Mouse (Mus musculus) brain, adult 2 months (tissue): ENCODE measurements around the gene Ubb.
A peak's percentile ranks its signal among the peaks of the same experiment; 100 is the strongest.
"Not testable (repeated sequence)": the region's sequence is repeated elsewhere in the genome, so short reads cannot be mapped to it uniquely, and the experiment has no call there.

Source experiments
- DNase-seq: peaks from one replicate; pipeline ENCODE4 v3.0.0; 2011; ENCODE audit warnings: low read depth, low spot score

The Ubb gene

DNA sequence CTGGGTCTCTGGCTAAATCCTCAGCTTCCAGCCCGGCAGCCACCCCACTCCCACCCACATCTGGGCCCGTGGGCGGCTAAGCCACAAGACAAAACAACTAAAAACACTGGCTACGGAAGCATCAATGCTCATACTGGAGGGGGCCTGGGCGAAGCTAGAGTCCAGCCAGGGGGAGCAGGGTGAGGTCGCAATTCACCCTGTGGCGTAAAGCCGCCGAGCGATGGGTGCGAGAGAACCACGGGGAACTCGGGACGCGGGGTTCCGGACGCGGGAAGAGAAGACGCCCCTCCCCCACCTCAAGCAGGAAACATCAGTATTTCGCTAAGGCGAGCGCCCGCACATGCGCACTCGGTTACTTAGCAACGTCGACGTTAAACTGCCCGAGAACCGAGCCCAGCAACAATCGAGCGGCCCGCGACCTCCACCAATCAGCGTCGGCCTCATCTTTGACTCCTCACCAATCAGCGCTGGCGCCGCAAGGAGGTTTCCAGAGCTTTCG, at the start of gene Ubb:
Gene Ubb, plus strand, starts transcription at position 445 of the 499 bp plus-strand sequence.
- peak; percentile 100 for DNase-seq

DNA sequence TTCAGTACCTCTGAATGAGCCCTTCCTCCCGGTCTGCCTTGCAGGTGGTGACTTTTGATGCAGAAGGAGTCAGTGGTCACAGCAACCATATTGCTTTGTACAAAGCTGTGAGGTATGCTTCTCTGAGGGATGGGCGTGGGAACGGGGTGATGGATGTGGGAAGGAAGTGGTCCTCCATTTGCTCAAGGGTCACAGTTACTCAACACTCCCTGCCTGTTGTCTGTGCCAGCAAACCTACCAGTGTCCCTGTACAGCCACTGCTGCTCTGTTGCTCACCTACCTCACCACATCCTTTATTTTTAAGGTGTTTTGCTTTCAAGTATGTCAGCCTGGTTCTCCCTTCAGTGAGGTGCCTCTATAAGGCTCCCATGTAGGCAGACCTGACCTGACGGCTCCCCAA, 43.3 kb upstream of the Ubb start:
- DNase-seq: no peak

DNA sequence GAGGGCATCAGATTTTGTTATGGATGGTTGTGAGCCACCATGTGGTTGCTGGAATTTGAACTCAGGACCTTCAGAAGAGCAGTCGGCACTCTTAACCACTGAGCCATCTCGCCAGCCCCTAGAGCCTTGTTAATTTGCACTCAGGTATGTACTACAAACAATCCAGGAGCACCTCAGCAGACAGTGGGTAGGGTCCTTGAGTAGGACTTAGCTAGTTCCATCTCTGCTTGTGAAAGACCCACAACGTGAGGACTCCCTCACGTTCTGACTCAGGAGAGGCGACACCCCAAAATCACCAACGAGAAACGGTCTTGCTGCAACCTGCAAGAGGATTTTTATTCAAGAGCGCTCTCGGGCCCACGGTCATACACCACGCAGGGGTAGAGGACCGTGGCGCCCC, 42.6 kb upstream of the Ubb start:
- DNase-seq: not testable (repeated sequence)

DNA sequence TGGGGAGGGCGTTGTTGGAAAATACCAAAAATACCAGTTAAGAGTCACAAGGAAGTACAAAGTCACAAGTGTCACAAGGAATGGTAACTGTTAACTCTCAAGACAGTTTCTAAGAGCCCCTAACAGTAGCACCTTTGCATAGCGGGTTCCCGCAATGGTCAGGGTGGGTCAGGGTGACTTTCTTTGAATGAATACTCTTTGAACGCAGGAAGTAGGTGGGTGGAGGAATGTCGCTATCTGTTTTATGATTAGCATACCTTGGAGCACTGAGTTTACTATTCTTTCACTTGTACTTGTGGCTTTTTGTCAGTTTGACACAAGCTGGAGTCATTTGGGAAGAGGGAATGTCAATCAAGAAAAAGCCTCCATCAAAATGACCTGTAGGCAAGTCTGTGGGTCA, 42.2 kb upstream of the Ubb start:
- not testable (repeated sequence) for DNase-seq

DNA sequence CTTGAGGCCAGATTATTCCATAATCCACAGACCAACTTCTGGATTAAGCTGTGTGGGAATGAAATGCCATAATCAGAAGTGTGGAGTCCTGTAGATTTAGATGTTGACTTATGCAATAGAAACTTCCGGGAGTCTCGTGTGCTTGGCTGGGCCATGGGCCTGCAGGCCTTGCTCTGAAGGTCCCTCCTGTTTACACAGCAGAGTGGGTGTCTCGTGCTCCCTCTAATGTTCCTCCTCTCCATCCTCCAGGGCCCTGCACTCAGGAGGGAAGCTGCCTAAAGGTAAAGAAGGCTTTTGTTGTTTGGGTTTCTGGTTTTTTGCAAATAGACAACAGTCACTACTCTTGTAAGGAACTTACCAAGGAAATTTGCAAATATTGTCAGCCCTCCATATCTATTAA, 41.4 kb upstream of the Ubb start:
- DNase-seq: no peak

DNA sequence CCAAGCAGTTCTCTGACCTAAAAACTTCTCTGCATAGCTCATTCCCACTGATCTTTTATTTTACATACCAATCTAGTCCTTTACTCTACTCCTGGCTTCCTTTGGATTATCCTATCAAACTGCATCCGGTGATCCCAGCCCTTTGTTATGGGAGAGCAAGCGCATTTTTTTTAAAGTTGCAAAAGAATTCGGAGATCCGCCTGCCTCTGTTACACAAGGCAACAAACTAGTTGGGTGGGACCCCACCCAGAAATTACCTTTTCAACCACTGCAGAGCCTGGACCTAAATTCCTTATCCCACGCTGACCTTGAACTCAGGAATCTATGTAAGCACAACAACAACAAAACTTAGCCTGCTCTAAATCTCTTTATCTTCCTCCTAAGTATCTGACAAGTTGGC, 40.0 kb upstream of the Ubb start:
- DNase-seq: no peak

DNA sequence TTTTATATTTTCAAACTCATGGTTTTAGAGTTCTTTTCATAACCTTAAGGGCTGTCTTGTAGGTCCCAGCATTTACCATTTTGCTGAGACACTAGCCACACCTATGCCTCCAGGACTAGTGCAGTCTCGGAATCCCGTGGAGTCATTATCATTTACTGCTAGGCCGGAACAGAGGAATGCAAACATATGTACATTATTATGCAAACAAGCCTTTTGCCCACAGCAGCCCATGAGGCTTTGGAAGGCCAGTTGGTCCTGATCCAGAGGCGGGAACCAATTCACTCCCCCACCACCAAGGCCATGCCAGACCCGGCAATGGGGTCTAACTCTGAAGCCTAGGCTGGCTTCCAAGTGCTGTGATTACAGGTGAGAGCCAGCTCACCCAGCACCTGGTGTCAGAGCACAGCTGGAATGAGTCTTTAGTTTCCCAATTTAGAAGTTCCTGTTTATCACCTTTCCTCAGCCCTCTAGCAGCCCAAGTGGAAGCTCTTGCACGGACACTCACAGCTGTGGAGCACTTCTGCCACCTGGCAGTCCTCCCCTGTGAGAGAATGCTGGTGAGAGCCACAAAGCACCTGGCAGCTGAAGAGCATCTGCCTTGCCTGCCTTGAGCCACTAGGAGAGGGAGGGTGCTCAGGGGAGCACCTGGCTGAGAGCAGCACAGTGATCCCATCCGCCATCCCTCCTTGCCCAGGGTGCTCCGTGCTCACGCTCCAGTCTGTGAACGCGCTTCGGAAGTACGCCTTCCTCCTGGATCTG, 39.3 kb upstream of the Ubb start:
- no peak for DNase-seq

DNA sequence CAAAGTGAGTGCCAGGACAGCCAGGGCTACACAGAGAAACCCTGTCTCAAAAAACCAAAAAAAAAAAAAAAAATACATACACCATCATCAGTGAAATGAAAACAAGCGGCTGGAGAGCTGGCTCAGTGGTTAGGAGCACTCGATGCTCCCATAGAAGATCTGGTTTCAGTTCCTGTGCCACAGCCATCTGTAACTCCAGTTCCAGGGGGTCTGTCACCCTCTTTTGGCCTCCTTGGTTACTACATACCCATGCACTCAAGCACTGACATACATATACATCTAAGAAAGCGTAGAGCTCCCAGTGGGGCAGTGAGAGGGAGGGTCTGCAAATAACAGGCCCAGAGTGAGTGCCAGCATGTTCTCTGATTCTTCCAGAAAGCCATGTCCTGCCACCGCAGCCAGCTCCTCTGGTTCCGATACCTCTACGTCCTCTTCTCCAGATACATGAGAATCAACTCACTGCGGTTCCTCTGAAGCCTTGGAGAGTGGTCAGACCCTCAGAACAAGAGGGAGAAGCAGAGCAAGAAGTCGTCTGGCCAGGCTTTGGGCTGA, 38.4 kb upstream of the Ubb start:
- DNase-seq: no peak

DNA sequence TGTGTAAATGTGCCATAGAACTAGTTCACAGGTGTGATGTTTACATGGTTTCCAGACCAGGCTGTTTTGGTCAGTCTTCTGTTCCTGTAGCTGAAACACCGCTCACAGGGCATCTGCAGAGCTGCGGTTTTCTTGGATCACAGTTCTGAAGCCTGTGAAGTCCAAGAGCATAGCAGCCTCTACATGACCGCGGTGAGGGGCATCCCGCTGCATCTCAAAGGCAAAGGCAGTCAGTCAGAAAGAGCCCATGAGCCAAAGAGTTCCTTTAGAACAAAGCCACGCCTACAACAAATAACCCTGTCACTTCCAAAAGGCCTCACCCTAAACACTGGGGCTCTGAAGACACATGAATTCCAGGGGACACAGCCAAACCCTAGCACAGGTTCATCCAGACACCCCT, 37.7 kb upstream of the Ubb start:
- no peak for DNase-seq

DNA sequence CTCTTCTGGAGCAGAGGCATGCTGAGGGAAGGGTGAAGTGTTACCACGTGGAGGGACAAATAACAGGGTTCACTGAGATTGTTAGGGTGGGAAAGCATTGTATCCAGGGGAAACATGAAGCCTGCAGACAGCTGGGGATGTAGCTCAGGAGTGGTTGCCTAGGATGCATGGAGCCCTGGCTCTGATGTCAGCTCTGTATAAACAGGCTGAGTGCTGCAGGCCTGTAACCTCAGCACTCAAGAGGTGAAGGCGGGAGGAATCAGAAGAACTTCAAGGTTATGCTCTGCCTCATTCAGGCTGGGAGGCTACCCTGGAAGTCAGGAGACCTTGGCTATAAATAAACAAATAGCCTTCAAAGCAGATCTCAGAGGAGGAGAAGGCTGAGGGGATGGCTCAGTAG, 32.0 kb upstream of the Ubb start:
- peak; percentile 61 for DNase-seq

DNA sequence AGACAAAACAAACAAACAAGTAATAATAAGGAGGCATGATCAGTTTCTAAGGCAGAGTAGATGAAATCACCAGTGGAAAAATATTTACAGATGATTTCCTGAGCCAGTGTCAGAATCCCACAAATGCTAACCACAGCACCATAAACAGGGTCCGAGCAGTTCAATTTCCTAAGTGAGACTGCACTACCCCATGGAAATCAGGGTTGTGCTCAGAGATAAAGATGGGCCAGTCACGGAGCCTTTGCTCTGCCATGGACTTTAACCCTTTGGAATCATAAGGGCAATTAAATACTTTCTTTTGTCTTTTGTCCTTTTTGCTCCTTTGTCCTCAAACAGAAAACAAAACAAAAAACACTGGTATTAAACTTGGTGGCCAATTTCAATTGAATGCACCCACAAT, 28.7 kb upstream of the Ubb start:
- DNase-seq: no peak

DNA sequence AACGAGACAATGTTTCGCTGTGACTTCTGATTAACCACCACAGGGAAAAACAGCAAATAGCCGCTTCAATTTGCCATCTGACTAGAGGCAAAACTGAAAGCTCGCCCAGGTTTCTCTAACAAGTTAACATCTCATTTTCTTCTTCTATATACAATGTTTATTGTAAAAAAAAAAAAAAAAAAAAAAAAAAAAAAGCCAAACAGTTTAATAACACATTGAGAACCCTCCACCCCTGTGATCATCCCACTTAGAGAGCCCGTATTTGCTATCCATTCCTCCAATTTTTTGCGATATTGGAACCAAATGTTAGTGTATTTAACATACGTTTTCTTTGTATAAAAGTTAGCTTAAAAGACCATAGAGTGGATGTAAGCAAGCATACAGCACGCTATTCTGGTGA, 13.9 kb upstream of the Ubb start:
- no peak for DNase-seq

DNA sequence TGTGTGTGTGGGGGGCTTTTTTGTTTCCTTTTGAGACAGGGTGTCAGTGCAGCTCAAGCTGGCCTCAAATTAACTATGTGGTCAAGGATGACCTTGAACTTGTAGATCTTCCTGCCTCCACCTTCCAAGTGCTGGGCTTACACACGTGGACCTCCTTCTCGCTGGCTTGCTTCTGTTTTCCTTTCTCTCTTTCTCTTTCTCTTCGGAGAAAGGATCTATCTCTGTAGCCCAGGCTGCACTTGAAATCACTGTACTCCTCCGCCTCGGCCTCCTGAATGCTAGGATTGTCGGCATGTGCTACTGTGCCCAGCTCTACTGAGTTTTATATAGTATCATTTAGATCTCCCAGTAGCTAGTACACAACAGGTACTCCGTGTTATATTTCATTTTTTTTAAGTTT, 13.4 kb upstream of the Ubb start:
- DNase-seq: peak; percentile 51

DNA sequence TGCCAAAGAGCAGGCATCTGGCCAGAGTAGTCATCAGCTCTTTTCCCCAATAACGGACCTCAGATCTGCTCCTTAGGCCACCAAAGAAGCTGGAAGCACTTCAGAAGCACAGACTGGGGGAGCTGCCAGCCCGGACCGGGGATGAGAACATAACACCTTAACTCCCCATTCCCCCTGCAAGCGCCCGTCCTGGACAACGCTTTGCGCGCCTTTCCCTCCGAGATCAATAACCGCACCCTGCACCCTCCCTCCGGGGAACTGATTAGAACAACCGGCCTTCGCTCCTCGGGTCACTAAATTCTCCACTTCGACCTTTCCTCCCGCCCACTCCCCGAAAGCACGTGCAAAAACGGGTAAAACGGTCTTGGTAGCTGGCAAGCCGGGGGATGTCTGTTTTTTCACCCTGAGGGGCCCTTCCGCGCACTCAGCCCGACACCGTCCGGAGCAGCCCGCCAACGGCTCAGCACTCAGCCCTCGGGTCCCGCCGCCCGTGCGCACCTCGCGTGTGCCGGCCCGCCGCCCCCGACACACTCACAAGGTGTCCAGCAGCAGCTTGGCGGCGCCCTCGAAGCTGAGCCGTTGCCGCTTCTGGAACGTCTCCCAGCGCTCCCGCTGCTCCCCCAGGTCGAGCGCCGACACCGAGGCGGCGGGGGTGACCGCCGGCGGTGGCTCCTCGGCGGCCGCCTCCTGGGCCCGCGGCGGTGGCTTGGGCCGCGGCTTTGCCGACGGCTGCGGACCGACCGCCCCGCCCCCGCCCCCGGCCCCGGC, 12.5 kb upstream of the Ubb start:
- DNase-seq: peak; percentile 72

DNA sequence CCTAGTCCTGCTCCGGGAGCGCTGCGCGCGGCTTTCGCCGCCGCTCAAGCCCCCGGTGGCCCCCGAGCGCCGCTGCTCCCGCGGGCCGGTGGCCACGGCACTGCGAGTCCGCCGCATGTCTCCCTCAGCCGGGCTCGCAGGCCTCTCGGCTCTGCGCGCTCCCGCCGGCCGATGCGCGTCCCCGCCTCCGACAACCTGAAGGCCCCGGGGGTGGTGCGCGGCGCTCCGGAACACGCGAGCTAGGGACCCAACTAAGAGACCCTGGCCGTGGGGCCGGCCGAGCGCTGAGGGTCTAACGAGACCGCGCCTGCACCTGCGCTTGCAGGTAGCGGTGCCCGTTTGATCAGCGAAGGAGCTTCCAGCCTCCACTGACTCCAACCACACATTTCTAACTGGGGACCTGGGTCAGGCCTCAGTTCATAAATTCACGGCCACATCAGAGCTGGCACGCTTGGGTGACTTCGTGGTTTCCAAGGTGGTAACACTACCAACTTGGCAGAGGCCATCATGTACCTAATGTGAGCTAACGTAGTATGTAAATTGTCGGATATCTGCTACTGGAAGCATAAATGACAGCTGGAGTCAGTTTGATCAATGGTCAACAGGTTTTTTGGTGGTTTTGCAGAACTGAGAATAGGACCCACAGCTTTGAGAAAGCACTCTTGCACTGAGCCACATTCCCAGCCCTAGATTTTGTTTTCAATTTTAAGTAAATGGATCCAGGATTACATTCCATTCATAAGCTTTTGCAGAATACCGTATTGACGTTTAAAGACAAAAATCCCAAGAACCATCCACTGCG, 11.7 kb upstream of the Ubb start, which contains the start of gene Cenpv:
Gene Cenpv, minus strand, starts transcription at position 173 of the 802 bp plus-strand sequence.
- DNase-seq: peak; percentile 87

DNA sequence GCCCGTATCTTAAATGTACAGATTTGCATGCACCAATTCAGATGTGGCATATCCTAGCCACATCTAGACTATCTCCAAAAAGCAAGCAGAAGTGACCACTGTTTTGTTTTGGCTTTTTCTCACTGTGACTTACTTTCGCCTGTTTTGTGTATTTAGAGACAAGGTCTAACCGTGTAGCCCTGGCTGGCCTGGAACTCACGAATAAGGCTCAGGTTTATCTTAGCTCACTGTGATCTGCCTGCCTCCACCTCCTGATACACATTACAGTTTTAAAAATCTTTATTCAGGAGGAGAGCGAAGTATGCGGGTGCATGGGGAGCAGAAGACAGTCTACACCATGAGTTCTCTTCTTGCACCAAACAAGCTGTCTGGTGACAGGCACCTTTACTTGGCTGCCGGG, 10.8 kb upstream of the Ubb start:
- no peak for DNase-seq

DNA sequence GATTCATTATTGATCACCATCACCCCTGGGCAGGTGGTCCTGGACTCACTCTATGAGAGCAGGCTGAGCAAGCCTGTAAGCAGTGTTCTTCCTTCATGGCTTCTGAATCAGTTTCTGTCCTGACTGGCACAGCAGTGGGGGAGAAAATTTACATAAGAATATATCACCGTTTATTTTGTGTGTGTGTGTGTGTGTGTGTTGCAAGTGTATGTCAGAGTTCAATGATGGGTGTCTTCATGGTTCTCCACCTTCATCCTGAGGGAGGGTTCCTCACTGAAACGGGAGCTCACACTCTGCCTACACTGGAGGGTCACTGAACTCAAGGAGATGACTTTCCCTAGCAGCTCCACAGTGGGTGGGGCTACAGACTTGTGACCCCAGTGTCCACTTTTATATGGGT, 10.0 kb upstream of the Ubb start:
- DNase-seq: no peak

DNA sequence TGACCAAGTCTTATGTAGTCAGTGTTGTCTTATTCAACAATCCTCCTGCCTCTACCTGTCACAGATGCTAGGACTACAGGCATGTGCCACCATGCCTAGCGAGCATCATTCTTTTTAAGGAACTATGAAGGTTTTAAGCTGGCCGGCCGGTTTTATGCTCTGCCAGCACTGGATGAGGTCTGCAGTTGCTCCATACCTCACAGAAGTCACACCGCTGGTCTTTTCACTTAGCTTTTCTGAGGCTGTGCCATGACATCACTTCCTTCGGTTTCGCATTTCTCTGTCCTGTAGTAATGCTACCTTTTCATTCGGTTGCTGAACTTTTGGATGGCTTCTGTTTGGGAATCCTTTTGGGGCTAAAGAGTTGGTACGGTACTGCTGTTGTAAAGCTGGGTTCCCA, 9.4 kb upstream of the Ubb start:
- no peak for DNase-seq

DNA sequence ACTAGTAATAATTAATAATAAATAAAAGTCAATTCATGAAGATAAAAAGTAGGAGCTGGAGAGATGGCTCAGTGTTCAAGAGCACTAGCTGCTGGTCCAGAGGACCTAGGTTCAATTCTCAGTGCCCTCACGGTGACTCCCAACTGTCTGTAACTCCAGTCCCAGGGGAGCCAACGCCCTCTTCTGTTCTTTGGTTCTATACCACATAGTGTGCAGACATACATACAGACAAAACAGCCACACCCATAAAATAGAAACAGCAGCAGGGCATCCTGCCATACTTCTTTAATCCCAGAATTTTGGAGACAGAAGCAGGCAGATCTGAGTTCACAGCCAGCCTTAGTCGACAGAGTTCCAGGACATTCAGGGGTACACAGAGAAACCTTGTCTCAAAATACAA, 7.0 kb upstream of the Ubb start:
- no peak for DNase-seq

DNA sequence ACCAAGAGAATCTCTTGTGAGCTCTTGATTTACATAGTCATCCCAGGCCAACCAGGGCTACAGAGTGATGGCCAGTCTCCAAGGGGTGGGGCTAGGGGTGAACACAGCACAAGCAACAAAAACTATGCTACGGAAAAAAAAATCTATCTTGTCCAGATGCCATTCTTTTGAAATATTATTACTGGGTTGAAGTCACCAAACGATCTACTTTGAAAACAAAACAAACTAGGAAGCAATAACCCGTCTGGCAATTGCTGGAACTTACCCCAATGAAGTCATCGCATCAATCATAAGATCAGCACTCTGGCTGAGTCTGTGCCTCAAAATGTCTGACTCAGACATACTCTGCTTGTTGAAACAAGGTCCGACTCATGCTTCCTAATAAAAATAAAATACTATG, 1.2 kb upstream of the Ubb start:
- DNase-seq: peak; percentile 87

DNA sequence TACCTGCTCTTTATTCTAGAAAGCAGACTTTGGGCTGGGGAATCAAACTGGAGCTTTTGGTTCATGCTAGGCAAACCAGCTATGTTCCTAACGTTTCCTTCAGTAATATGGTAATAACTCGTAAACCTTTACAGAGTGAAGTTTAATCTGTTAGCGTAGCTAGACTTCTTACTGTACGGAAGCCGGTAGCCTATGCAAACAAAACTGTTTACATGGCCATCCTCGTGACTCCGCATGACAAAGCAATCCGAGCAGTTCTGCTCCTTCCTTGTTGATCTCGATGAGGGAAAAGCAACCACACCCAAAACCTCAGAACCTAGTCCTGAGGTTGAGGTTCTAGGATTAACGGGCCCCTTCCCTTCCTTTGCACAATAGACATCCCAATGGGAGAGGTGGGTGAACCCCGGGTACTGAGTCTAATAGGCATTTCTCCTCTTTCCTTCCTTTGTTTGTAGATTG, 715 bp upstream of the Ubb start:
- peak; percentile 87 for DNase-seq
